Mouse (Mus musculus) lung, embryonic 16.5 days (tissue): Measurements from ENCODE around the gene Cnr2. TPM values are rescaled to one million over a fixed set of nuclear protein-coding genes. Genes with fewer than 3 reads are reported as not detected.

Experiments
- ATAC-seq: fragments of 200-750 bp; cut with Nextera tagmentation; 2 replicates; pipeline ENCODE4 v1.8.0; 2017; ENCODE audit warnings: low read depth, mild to moderate bottlenecking, moderate library complexity
- H3K27ac ChIP-seq: fragments of 300-500 bp; sonication (generic); 2 replicates; pipeline ENCODE4 v1.5.1; 2014; ENCODE audit warnings: mild to moderate bottlenecking, control low read depth, low read length
- H3K27me3 ChIP-seq: fragments of 300-500 bp; sonication (generic); 2 replicates; pipeline ENCODE4 v1.6.1; 2014; ENCODE audit warnings: low read depth, low read length, mixed read lengths; ENCODE audit not compliant: control insufficient read depth, insufficient read depth
- H3K36me3 ChIP-seq: fragments of 300-500 bp; sonication (generic); 2 replicates; pipeline ENCODE4 v1.6.1; 2014; ENCODE audit warnings: low read length; ENCODE audit not compliant: control insufficient read depth, insufficient read depth
- H3K4me1 ChIP-seq: fragments of 300-500 bp; sonication (generic); replicated peaks from 2 replicates; pipeline ENCODE4 v1.6.1; 2014; ENCODE audit warnings: low read length, mixed read lengths; ENCODE audit not compliant: control insufficient read depth, insufficient read depth
- H3K4me2 ChIP-seq: fragments of 300-500 bp; sonication (generic); 2 replicates; pipeline ENCODE4 v1.6.1; 2014; ENCODE audit warnings: low read depth, low read length, control low read depth
- H3K4me3 ChIP-seq: fragments of 300-500 bp; sonication (generic); 2 replicates; pipeline ENCODE4 v1.5.1; 2014; ENCODE audit warnings: mild to moderate bottlenecking, low read length, control low read depth
- H3K9ac ChIP-seq: fragments of 300-500 bp; sonication (generic); 2 replicates; pipeline ENCODE4 v1.6.1; 2014; ENCODE audit warnings: low read length, control low read depth
- H3K9me3 ChIP-seq: fragments of 300-500 bp; sonication (generic); 2 replicates; pipeline ENCODE4 v1.6.1; 2016; ENCODE audit warnings: low read length; ENCODE audit not compliant: control insufficient read depth
- WGBS: fragments of 180-500 bp; shearing (Covaris S2); extraction: QIAGEN DNeasy Blood & Tissue Kit; methylation state at CpG from one replicate; pipeline ENCODE4 v1.1.7; 2014; 5-methylcytosine and 5-hydroxymethylcytosine counted together
- polyA plus RNA-seq: library from polyadenylated mRNA; unstranded; fragments of >200 nt; fragmentation: Nextera tagmentation; extraction: Ambion mirVana; gene quantifications from 2 replicates; pipeline ENCODE4 v1.2.1, GENCODE M21; 2015

Gene Cnr2
- 1.3 TPM in 2 replicates for polyA plus RNA-seq

- Histone ChIP-seq H3K4me1 (no peaks in the 10 kb centered on the region), H3K4me3 (no peak within 1 kb of the TSS), H3K9me3 (no peaks in the 10 kb centered on the region), H3K4me2 (no peak within 1 kb of the TSS), H3K9ac (no peak within 1 kb of the TSS), H3K27me3 (no peaks in the 10 kb centered on the region), H3K36me3 (no peaks in the 10 kb centered on the region), H3K27ac (no peak within 1 kb of the TSS)
- 44% methylated on average over 8 of the region's 8 CpGs for WGBS
- ATAC-seq, result no peak
These were observed at the start of gene Cnr2 for GRCm38 (mm10) chr4:135895071-135895571. TSS of gene Cnr2 (plus strand) at chr4:135895394.

GRCm38 (mm10) chr4:135847581-135847980, 47.6 kb upstream of the Cnr2 start:
- ATAC-seq, result no peak
- 42% methylated on average over 5 of the region's 5 CpGs for WGBS
- H3K27ac ChIP-seq, result no peak overlapping the region

GRCm38 (mm10) chr4:135850411-135851095, 44.6 kb upstream of the Cnr2 start:
- Histone ChIP-seq H3K9me3 (no peaks in the 10 kb centered on the region), H3K4me3 (no peak overlapping the region), H3K27me3 (no peaks in the 10 kb centered on the region), H3K4me1 (peaks cover 7% of the 10 kb centered on the region; the same call in 1 of the 2 replicates), H3K36me3 (no peaks in the 10 kb centered on the region), H3K9ac (peak overlapping the region; percentile 25; the same call in 1 of the 2 replicates), H3K27ac (no peak overlapping the region), H3K4me2 (no peak overlapping the region)
- ATAC-seq, result no peak
- 36% methylated on average over 13 of the region's 13 CpGs for WGBS

More at GRCm38 (mm10) chr4:135847581-135847980, 47.6 kb upstream of the Cnr2 start:
- Histone ChIP-seq H3K9ac (no peak overlapping the region), H3K9me3 (peaks cover 4% of the 10 kb centered on the region), H3K4me3 (no peak overlapping the region), H3K27me3 (no peaks in the 10 kb centered on the region), H3K4me2 (no peak overlapping the region), H3K4me1 (0 out of 2 replicates have a peak, but pooled peaks cover 3% of the 10 kb centered on the region), H3K36me3 (no peaks in the 10 kb centered on the region)

GRCm38 (mm10) chr4:135851942-135852341, 43.3 kb upstream of the Cnr2 start:
- Histone ChIP-seq H3K27ac (no peak overlapping the region), H3K4me2 (no peak overlapping the region), H3K36me3 (no peaks in the 10 kb centered on the region), H3K9me3 (no peaks in the 10 kb centered on the region), H3K4me3 (no peak overlapping the region), H3K9ac (no peak overlapping the region), H3K27me3 (no peaks in the 10 kb centered on the region), H3K4me1 (peaks cover 7% of the 10 kb centered on the region; the same call in 1 of the 2 replicates)
- 80% methylated on average over 9 of the region's 9 CpGs for WGBS
- no peak for ATAC-seq

GRCm38 (mm10) chr4:135853987-135854546, 41.1 kb upstream of the Cnr2 start:
- ATAC-seq, result no peak
- no peaks in the 10 kb centered on the region for H3K36me3 ChIP-seq
- no peaks in the 10 kb centered on the region for H3K27me3 ChIP-seq
- H3K4me1 ChIP-seq, result peaks cover 18% of the 10 kb centered on the region
- H3K27ac ChIP-seq, result peak overlapping the region; percentile 40; the same call in 1 of the 2 replicates
- WGBS, result 85% methylated on average over 14 of the region's 14 CpGs
- H3K9me3 ChIP-seq, result no peaks in the 10 kb centered on the region
- H3K9ac ChIP-seq, result peak overlapping the region; percentile 22; the same call in 1 of the 2 replicates
- H3K4me2 ChIP-seq, result no peak overlapping the region
- H3K4me3 ChIP-seq, result no peak overlapping the region

- Histone ChIP-seq H3K4me1 (peaks cover 23% of the 10 kb centered on the region), H3K36me3 (no peaks in the 10 kb centered on the region), H3K27ac (peak overlapping the region; percentile 99), H3K9me3 (no peaks in the 10 kb centered on the region), H3K4me2 (peak overlapping the region; percentile 89), H3K9ac (peak overlapping the region; percentile 95), H3K4me3 (peak overlapping the region; percentile 91), H3K27me3 (no peaks in the 10 kb centered on the region)
- 58% methylated on average over 11 of the region's 11 CpGs for WGBS
- no peak for ATAC-seq
These were observed 40.6 kb upstream of the Cnr2 start for GRCm38 (mm10) chr4:135854630-135855029.

GRCm38 (mm10) chr4:135855080-135855479, 40.1 kb upstream of the Cnr2 start:
- 4% methylated on average over 6 of the region's 6 CpGs for WGBS
- H3K4me2 ChIP-seq, result peak overlapping the region; percentile 89
- no peaks in the 10 kb centered on the region for H3K9me3 ChIP-seq
- peak; percentile 16 for ATAC-seq
- H3K4me1 ChIP-seq, result peaks cover 27% of the 10 kb centered on the region
- H3K36me3 ChIP-seq, result no peaks in the 10 kb centered on the region
- H3K27me3 ChIP-seq, result no peaks in the 10 kb centered on the region
- H3K9ac ChIP-seq, result peak overlapping the region; percentile 95
- peak overlapping the region; percentile 99 for H3K27ac ChIP-seq
- peak overlapping the region; percentile 91 for H3K4me3 ChIP-seq

- ATAC-seq, result peak; percentile 96
- WGBS, result 0% methylated on average over 66 of the region's 67 CpGs
These were observed 39.5 kb upstream of the Cnr2 start, which contains the start of gene Srsf10 for GRCm38 (mm10) chr4:135855536-135856222. TSS of gene Srsf10 (plus strand) at chr4:135855747.

More at GRCm38 (mm10) chr4:135855536-135856222, 39.5 kb upstream of the Cnr2 start, which contains the start of gene Srsf10:
- no peaks in the 10 kb centered on the region for H3K9me3 ChIP-seq
- peaks cover 30% of the 10 kb centered on the region for H3K4me1 ChIP-seq
- H3K27me3 ChIP-seq, result no peaks in the 10 kb centered on the region
- H3K4me2 ChIP-seq, result peak within 1 kb of the TSS; percentile 89
- peak within 1 kb of the TSS; percentile 99 for H3K27ac ChIP-seq
- H3K4me3 ChIP-seq, result peak within 1 kb of the TSS; percentile 91
- no peaks in the 10 kb centered on the region for H3K36me3 ChIP-seq
- peak within 1 kb of the TSS; percentile 95 for H3K9ac ChIP-seq
